Mouse (Mus musculus): Measurements from ENCODE around the gene Gpr37l1.

DNA sequence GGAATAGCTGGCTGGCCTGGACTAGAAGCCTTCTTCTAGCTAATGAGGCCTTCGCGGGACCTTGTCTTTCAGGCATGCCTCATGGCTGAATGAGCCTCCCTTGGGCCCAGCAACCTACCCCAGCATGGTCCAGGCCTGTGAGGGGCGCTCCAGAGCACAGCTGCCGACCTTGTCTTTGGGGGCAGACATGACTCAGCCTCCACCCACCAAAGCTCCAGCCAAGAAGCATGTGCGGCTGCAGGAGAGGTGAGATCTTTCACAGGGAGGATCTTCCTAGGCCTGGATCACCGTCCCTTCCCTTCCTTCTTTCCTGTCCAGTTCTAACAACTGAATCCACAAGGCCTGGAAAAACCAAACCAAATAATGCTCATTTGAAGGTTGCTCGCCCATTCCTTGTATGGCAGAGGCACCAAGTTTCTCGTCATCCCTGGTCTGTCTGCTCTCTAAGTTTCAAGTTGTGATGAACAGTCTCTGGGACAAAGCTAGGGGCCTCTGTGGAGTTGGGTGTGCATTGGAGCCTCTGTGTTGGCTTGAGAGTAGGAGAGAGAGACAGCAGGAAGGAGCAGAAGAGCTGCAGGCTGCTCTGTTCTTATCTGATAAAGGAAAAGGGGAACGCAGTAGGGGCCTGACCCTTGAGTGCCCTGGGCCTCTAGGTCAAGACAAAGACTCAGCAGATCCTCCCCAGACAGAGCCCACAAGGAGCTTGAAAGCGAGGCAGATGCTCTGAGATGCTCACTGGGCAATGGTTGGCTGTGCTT lies 33.6 kb downstream of the Gpr37l1 start:
- TF ChIP-seq POLR2A (IDR thresholded peaks at IDR 0.05; ENCODE audit: insufficient read depth, low read depth, low read length) (no peak), CTCF (IDR thresholded peaks at IDR 0.05; ENCODE audit: insufficient read depth, low read depth, low read length) (no peak)
